Mouse (Mus musculus): ENCODE results near the gene Zc3h18. TPM values are rescaled to one million over a fixed set of nuclear protein-coding genes. Genes with fewer than 3 reads are reported as not detected.

Zc3h18 gene
- polyA plus RNA-seq, 1 experiment from 2014 or later, result 54.8 TPM

DNA sequence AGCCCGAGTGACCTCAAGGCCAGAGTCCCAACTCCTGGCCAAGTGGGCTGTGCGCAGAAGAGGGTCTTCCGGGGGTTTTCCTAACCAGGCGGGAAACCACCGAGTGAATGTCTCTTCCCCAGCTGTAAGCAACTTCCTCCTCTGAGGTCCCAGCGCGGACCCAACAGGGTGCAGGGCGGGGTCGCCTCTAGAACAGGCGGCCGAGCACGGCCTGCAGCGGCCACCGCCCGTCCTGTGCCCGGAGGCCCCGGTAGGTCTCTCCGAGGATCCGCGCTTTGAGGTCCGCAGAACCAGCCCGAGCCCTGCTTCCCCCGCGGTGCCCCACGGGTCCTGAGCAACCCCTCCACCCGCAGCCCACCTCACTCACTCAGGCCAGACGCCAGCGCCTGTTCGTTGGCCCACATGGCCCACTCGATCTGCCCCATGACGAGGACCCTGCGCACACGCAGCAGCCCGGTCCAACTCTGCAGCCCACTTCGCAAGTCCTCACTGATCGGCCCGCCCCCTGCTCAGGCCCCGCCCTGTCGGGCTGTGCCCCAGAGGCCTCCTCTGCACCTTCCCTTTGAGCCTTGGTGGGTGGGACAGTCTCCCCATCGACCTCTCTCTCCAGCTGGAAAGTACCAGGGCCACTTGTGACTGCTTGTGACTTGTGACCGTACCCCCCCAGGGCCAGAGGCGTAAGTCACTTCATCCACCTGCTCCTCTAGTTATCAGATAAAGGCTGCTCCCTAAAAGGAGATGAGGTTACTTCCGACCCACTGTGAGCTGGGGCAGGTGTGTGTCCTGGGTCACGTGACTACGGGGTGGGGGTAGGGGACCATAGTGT lies 56.2 kb downstream of the Zc3h18 start, which contains the start of gene Cyba:
Cyba (minus strand) TSS at position 488 of the 826 bp plus-strand sequence.
- 4% methylated on average over 45 of the region's 45 CpGs for WGBS
- ATAC-seq (replicated peaks; ENCODE audit: low FRiP score) (peak; percentile 87), DNase-seq (ENCODE audit: low spot score) (peak; percentile 77)
- no peak within 1 kb of the TSS for H3K27ac ChIP-seq (ENCODE audit: low read depth, low read length)
- peak within 1 kb of the TSS; percentile 66 for H3K9ac ChIP-seq (ENCODE audit: low read length)
- no peaks in the 10 kb centered on the region for H3K27me3 ChIP-seq (ENCODE audit: control insufficient read depth, insufficient read depth, low read length)
- peak within 1 kb of the TSS; percentile 79 for H3K4me2 ChIP-seq (ENCODE audit: low read depth, low read length, severe bottlenecking)
- H3K4me1 ChIP-seq (replicated peaks; ENCODE audit: control insufficient read depth, insufficient read depth, low read length), result peaks cover 9% of the 10 kb centered on the region; the same call in 1 of the 2 replicates
- H3K4me3 ChIP-seq (ENCODE audit: low read depth, low read length), result peak within 1 kb of the TSS; percentile 34
- H3K9me3 ChIP-seq (ENCODE audit: control insufficient read depth, low read length), result no peaks in the 10 kb centered on the region
- no peaks in the 10 kb centered on the region; the same call in 1 of the 2 replicates for H3K36me3 ChIP-seq (ENCODE audit: control insufficient read depth, insufficient read depth, low read length)

DNA sequence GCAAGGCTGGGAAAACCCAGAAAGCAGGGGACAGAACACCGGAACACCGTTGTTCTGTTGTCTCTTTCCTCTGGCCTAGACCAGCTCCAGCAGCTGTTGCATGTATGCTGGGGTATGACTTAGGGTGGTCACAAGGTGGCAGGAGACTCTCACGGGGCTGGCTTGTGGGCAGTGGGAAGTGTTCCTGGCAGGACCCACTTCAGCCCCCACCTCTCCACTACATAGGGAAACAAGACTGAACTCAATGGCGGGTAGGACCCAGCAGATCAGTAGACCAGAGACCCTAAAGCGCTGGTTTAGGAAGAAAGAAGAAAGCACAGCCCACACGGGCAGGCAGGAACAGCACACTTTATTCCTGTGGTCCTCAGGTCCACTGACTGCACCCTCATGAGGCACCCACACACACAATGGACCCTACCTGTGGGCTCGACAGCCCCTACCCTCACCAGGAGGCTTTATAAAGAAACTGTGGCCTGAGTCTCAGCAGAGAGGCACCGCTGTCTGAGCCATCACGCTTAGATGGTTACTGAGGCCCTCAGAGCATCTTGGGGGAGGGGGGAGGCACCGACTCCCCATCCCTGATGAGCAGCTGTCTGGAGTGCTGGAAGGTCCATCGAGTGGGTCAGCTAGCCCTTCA lies 57.0 kb downstream of the Zc3h18 start:
- H3K4me3 ChIP-seq (ENCODE audit: low read depth, low read length), result no peak overlapping the region
- no peak overlapping the region for H3K9ac ChIP-seq (ENCODE audit: low read length)
- H3K27me3 ChIP-seq (ENCODE audit: control insufficient read depth, insufficient read depth, low read length), result no peaks in the 10 kb centered on the region
- H3K36me3 ChIP-seq (ENCODE audit: control insufficient read depth, insufficient read depth, low read length), result no peaks in the 10 kb centered on the region; the same call in 1 of the 2 replicates
- DNase-seq (ENCODE audit: low spot score) (no peak), ATAC-seq (replicated peaks; ENCODE audit: low FRiP score) (peak; percentile 34)
- no peak overlapping the region for H3K4me2 ChIP-seq (ENCODE audit: low read depth, low read length, severe bottlenecking)
- no peak overlapping the region for H3K27ac ChIP-seq (ENCODE audit: low read depth, low read length)
- 66% methylated on average over 11 of the region's 11 CpGs for WGBS
- H3K9me3 ChIP-seq (ENCODE audit: control insufficient read depth, low read length), result no peaks in the 10 kb centered on the region
- H3K4me1 ChIP-seq (replicated peaks; ENCODE audit: control insufficient read depth, insufficient read depth, low read length), result peaks cover 9% of the 10 kb centered on the region; the same call in 1 of the 2 replicates

DNA sequence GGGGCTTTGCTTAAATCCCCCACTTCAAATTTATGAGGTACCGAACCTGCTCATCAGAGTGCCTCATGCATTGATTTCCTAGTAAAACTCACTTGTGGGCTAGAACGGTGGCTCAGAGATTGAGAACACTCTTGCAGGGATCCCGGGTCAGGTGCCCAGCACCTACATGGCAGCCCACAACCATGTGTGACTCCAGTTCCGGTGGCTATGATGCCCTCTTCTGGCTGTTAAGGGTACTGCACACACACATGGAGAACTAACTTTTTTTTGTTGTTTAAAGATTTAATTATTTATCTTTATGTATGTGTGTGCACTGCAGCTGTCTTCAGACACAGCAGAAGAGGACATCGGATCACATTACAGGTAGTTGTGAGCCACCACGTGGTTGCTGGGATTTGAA lies 59.0 kb downstream of the Zc3h18 start:
- Histone ChIP-seq H3K9ac (ENCODE audit: low read length) (no peak overlapping the region), H3K36me3 (ENCODE audit: control insufficient read depth, insufficient read depth, low read length) (no peaks in the 10 kb centered on the region; the same call in 1 of the 2 replicates), H3K4me1 (replicated peaks; ENCODE audit: control insufficient read depth, insufficient read depth, low read length) (peaks cover 9% of the 10 kb centered on the region; the same call in 1 of the 2 replicates), H3K27ac (ENCODE audit: low read depth, low read length) (no peak overlapping the region), H3K27me3 (ENCODE audit: control insufficient read depth, insufficient read depth, low read length) (no peaks in the 10 kb centered on the region), H3K4me2 (ENCODE audit: low read depth, low read length, severe bottlenecking) (no peak overlapping the region), H3K4me3 (ENCODE audit: low read depth, low read length) (no peak overlapping the region), H3K9me3 (ENCODE audit: control insufficient read depth, low read length) (no peaks in the 10 kb centered on the region)
- 92% methylated on average over 6 of the region's 6 CpGs for WGBS
- ATAC-seq (replicated peaks; ENCODE audit: low FRiP score) (no peak), DNase-seq (ENCODE audit: low spot score) (no peak)

DNA sequence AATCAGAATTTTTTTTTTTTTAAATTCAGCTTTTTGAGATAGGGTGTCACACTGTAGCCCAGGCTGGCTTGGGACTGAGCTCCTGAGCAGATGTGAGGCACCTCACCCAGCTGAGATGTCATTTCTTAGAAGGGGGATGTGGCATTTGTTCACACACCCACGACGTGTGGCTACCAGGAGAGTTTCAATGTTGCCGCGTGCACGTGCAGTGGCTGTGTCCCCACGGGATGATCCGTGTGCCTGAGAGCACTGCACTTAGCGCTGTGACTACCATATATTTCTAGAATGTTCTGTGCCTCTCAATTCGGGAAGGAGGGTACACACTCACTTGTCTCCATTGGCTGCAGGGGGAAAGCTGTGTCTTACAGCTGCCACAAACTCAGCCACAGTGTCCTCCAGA lies 59.7 kb downstream of the Zc3h18 start:
- no peaks in the 10 kb centered on the region for H3K9me3 ChIP-seq (ENCODE audit: control insufficient read depth, low read length)
- no peak overlapping the region for H3K4me2 ChIP-seq (ENCODE audit: low read depth, low read length, severe bottlenecking)
- H3K4me3 ChIP-seq (ENCODE audit: low read depth, low read length), result no peak overlapping the region
- H3K4me1 ChIP-seq (replicated peaks; ENCODE audit: control insufficient read depth, insufficient read depth, low read length), result peaks cover 9% of the 10 kb centered on the region; the same call in 1 of the 2 replicates
- H3K27ac ChIP-seq (ENCODE audit: low read depth, low read length), result no peak overlapping the region
- WGBS, result 97% methylated on average over 9 of the region's 9 CpGs
- no peaks in the 10 kb centered on the region for H3K27me3 ChIP-seq (ENCODE audit: control insufficient read depth, insufficient read depth, low read length)
- DNase-seq (ENCODE audit: low spot score) (no peak), ATAC-seq (replicated peaks; ENCODE audit: low FRiP score) (no peak)
- H3K9ac ChIP-seq (ENCODE audit: low read length), result no peak overlapping the region
- H3K36me3 ChIP-seq (ENCODE audit: control insufficient read depth, insufficient read depth, low read length), result no peaks in the 10 kb centered on the region; the same call in 1 of the 2 replicates

DNA sequence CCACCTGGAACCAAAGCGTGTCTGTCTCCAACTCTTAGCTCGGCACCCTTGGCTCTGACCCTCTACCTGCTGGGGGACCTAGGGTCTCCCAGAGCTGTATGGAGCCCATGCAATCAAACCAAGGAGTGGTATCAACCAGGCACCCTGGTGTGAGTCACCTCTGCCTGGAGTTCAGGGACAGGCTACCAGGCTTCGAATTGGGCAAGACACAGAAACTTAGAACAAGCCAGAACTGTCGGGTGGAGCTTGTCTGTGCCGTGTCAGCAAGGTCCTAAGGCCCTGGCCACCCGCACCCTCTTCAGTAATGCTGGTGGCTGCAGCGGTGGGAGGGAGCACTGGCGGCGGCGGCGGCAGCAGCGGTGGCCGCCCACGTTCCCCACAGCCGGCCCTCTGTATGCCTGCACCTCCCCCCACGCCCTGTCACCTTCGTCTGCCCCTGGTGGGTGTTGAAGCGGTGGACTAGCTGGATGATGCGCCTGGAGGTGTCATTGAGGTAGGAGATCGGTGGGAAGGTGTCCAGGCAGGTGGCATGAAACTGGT lies 60.2 kb downstream of the Zc3h18 start:
- Histone ChIP-seq H3K36me3 (ENCODE audit: control insufficient read depth, insufficient read depth, low read length) (no peaks in the 10 kb centered on the region; the same call in 1 of the 2 replicates), H3K4me1 (replicated peaks; ENCODE audit: control insufficient read depth, insufficient read depth, low read length) (peaks cover 8% of the 10 kb centered on the region; the same call in 1 of the 2 replicates), H3K27ac (ENCODE audit: low read depth, low read length) (no peak overlapping the region), H3K9me3 (ENCODE audit: control insufficient read depth, low read length) (no peaks in the 10 kb centered on the region), H3K27me3 (ENCODE audit: control insufficient read depth, insufficient read depth, low read length) (no peaks in the 10 kb centered on the region), H3K9ac (ENCODE audit: low read length) (no peak overlapping the region), H3K4me2 (ENCODE audit: low read depth, low read length, severe bottlenecking) (no peak overlapping the region), H3K4me3 (ENCODE audit: low read depth, low read length) (no peak overlapping the region)
- WGBS, result 93% methylated on average over 20 of the region's 20 CpGs
- DNase-seq (ENCODE audit: low spot score), result no peak
- no peak for ATAC-seq (replicated peaks; ENCODE audit: low FRiP score)

DNA sequence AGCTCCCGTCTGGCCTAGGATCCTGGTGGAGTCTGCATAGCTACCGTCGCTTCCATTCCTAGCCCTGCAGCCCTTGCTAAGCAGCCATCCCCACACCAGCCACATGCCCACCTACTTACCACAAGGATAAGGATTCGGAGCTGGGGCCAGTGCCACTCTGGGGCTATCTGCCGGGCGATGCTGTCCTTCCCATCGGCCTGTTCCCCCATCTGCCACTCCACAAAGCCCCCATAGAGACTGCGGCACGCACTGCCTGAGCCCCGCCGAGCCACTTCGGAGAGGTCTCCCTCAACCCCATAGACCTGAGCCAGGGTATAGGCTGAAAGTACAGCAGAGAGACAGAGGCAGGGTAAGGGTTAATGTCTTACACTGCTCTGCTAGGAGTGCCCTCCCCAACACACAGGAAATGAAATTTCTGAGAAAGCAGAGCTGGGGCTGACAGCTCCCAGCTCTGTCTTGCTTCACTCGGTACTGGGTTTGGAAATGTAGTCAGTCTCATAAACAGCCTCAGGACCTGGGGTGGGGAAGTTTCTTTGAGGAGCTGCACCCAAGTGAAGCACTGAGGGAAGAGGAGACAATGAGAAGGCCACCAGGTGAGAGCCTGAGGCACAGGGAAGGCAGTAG lies 61.4 kb downstream of the Zc3h18 start:
- Histone ChIP-seq H3K27ac (ENCODE audit: low read depth, low read length) (no peak overlapping the region), H3K4me2 (ENCODE audit: low read depth, low read length, severe bottlenecking) (no peak overlapping the region)

DNA sequence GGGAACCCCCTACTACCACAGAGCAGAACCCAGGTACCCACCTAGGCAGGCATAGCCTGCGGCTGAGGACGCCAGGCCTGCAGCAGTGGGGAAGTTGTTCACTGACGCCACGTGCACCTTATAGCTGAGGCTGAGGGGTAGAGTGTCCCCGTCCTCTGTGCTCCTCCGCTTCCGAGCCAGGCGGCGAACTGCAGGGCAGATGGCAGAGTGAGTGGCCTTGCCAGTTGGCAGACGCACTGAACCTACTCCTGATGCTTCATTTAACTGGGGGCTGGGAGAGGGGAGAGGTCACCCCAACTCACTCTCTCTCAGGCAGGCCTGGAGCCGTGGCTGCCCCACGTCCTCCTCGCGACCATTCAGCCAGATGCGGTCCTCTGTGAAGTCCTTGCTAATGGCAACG lies 62.9 kb downstream of the Zc3h18 start:
- no peak overlapping the region for H3K9ac ChIP-seq (ENCODE audit: low read length)
- 93% methylated on average over 16 of the region's 16 CpGs for WGBS
- no peak for ATAC-seq (replicated peaks; ENCODE audit: low FRiP score)
- H3K9me3 ChIP-seq (ENCODE audit: control insufficient read depth, low read length), result no peaks in the 10 kb centered on the region
- no peak overlapping the region for H3K27ac ChIP-seq (ENCODE audit: low read depth, low read length)
- H3K36me3 ChIP-seq (ENCODE audit: control insufficient read depth, insufficient read depth, low read length), result no peaks in the 10 kb centered on the region; the same call in 1 of the 2 replicates
- peaks cover 3% of the 10 kb centered on the region; the same call in 1 of the 2 replicates for H3K4me1 ChIP-seq (replicated peaks; ENCODE audit: control insufficient read depth, insufficient read depth, low read length)
- no peak overlapping the region for H3K4me2 ChIP-seq (ENCODE audit: low read depth, low read length, severe bottlenecking)
- H3K4me3 ChIP-seq (ENCODE audit: low read depth, low read length), result no peak overlapping the region
- no peak for DNase-seq (ENCODE audit: low spot score)
- H3K27me3 ChIP-seq (ENCODE audit: control insufficient read depth, insufficient read depth, low read length), result no peaks in the 10 kb centered on the region

More for the DNA sequence above, 61.4 kb downstream of the Zc3h18 start:
- DNase-seq (ENCODE audit: low spot score) (no peak), ATAC-seq (replicated peaks; ENCODE audit: low FRiP score) (no peak)
- Histone ChIP-seq H3K9me3 (ENCODE audit: control insufficient read depth, low read length) (no peaks in the 10 kb centered on the region), H3K36me3 (ENCODE audit: control insufficient read depth, insufficient read depth, low read length) (no peaks in the 10 kb centered on the region; the same call in 1 of the 2 replicates), H3K4me3 (ENCODE audit: low read depth, low read length) (no peak overlapping the region), H3K9ac (ENCODE audit: low read length) (no peak overlapping the region), H3K4me1 (replicated peaks; ENCODE audit: control insufficient read depth, insufficient read depth, low read length) (peaks cover 5% of the 10 kb centered on the region; the same call in 1 of the 2 replicates), H3K27me3 (ENCODE audit: control insufficient read depth, insufficient read depth, low read length) (no peaks in the 10 kb centered on the region)
- whole genome bisulfite sequencing, result 94% methylated on average over 13 of the region's 13 CpGs

DNA sequence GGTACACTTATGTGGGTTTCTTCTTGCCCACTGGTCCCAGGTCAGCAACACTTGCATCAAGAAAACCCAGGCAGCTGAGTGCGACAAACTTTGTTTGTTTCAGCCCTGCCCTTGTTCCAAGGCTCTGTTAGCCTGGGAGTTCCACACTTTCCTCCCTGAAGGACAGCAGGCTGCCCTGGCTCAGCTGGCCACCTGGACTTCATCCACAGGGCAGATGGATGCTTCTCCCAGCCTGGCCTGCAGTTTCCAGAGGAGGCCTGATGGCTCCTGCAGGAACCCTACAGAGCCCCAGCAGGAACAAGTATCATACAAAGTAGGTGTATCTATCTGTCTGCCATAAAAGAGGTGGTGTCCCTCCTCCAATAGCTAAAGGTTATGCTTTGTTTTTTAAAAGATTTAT lies 64.9 kb downstream of the Zc3h18 start:
- no peak overlapping the region for H3K4me2 ChIP-seq (ENCODE audit: low read depth, low read length, severe bottlenecking)
- WGBS, result 88% methylated on average over 1 of the region's 1 CpGs

More for the DNA sequence above, 64.9 kb downstream of the Zc3h18 start:
- H3K4me1 ChIP-seq (replicated peaks; ENCODE audit: control insufficient read depth, insufficient read depth, low read length), result peaks cover 3% of the 10 kb centered on the region; the same call in 1 of the 2 replicates
- H3K36me3 ChIP-seq (ENCODE audit: control insufficient read depth, insufficient read depth, low read length), result no peaks in the 10 kb centered on the region; the same call in 1 of the 2 replicates
- no peak overlapping the region for H3K4me3 ChIP-seq (ENCODE audit: low read depth, low read length)
- no peak overlapping the region for H3K9ac ChIP-seq (ENCODE audit: low read length)
- DNase-seq (ENCODE audit: low spot score), result no peak
- H3K27ac ChIP-seq (ENCODE audit: low read depth, low read length), result no peak overlapping the region
- H3K9me3 ChIP-seq (ENCODE audit: control insufficient read depth, low read length), result no peaks in the 10 kb centered on the region
- no peak for ATAC-seq (replicated peaks; ENCODE audit: low FRiP score)
- H3K27me3 ChIP-seq (ENCODE audit: control insufficient read depth, insufficient read depth, low read length), result no peaks in the 10 kb centered on the region
